10 mouse cellular contexts compared by ENCODE assay signal in the genomic region with DNA sequence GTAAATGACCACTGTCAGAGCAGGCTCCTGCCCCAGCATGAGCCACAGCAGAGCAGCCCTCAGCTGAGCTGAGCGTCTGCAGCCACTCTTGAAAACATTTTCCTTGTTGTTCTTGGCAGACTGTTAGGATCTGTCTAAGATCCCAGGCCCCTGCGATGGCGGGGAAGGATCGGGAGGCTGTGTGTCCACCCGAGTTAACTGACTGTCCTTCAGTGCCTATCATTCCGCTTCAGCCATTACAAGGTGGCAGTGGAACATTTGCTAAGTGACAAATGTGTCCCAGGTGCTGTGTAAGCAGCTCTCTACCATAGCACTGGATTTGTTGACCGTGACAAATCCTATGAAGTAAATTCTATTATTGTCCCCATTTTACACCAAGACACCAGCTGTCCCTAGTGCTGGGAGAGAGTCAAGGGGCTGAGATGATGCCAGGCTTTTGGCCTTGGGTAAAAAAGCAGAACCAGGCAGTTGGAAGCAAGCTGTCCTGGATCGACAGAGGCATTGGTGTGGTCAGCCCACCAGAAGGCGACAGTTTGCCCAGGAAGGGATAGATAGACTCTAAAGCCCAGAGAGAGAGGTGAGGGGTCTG. TPM values are rescaled to one million over a fixed set of nuclear protein-coding genes. Genes with fewer than 3 reads are reported as not detected.
DNase-seq lines count a peak whose midpoint lies in the region; ATAC-seq lines count a peak whose summit lies in the region.
"Had no signal": no experiment of that assay in that cellular context is flagged by ENCODE, and none has a peak within 500 bp of the region (broad histone marks: within the 10 kb centered on the region; RNA-seq: fewer than 3 reads in every experiment).

No protein-coding gene starts in this region.

- no peaks in the 10 kb centered on the region for H3K9me3 ChIP-seq in hindbrain, embryonic 10.5 days
- H3K9me3 ChIP-seq in hindbrain, embryonic 11.5 days (ENCODE audit: control insufficient read depth, low read length), result no peaks in the 10 kb centered on the region
- H3K9me3 ChIP-seq in neural tube, embryonic 11.5 days (ENCODE audit: control insufficient read depth, low read length), result no peaks in the 10 kb centered on the region
- H3K9me3 ChIP-seq in heart, embryonic 13.5 days, result no peaks in the 10 kb centered on the region
- H3K9me3 ChIP-seq in liver, embryonic 11.5 days (ENCODE audit: control insufficient read depth, low read length), result no peaks in the 10 kb centered on the region

- no peak overlapping the region for H3K9ac ChIP-seq in hindbrain, embryonic 11.5 days (ENCODE audit: low read depth, low read length)
- no peak overlapping the region for H3K9ac ChIP-seq in neural tube, embryonic 11.5 days (ENCODE audit: low read length)
- no peak overlapping the region for H3K9ac ChIP-seq in heart, embryonic 13.5 days
- H3K9ac ChIP-seq in liver, embryonic 11.5 days (ENCODE audit: low read depth, low read length), result no peak overlapping the region
- H3K9ac ChIP-seq: forebrain, postnatal 0 days; liver, embryonic 14.5 days had no signal

- DNase-seq in hindbrain, embryonic 10.5 days (ENCODE audit: low spot score), result no peak
- DNase-seq in hindbrain, embryonic 11.5 days (ENCODE audit: low spot score), result no peak
- no peak for DNase-seq in neural tube, embryonic 11.5 days (ENCODE audit: low spot score)
- DNase-seq in neural tube, embryonic 10.5 days (ENCODE audit: extremely low spot score, low spot score), result no peak
- DNase-seq in spleen, postnatal 10 days (ENCODE audit: low spot score in 2 of 2), result no peak
- no peak for DNase-seq in liver, embryonic 11.5 days (ENCODE audit: low spot score)
- DNase-seq: embryo, embryonic 11 days; forebrain, postnatal 0 days had no signal

- H3K4me2 ChIP-seq in hindbrain, embryonic 11.5 days (replicated peaks; ENCODE audit: low read depth, low read length), result no peak overlapping the region
- no peak overlapping the region for H3K4me2 ChIP-seq in neural tube, embryonic 11.5 days (ENCODE audit: low read depth)
- no peak overlapping the region for H3K4me2 ChIP-seq in heart, embryonic 13.5 days
- no peak overlapping the region for H3K4me2 ChIP-seq in liver, embryonic 11.5 days

- WGBS in hindbrain, embryonic 10.5 days, result 74% methylated on average over 9 of the region's 9 CpGs
- WGBS in hindbrain, embryonic 11.5 days, result 68% methylated on average over 9 of the region's 9 CpGs
- WGBS in neural tube, embryonic 11.5 days, result 71% methylated on average over 9 of the region's 9 CpGs
- WGBS in heart, embryonic 13.5 days, result 51% methylated on average over 9 of the region's 9 CpGs
- WGBS in liver, embryonic 11.5 days, result 75% methylated on average over 9 of the region's 9 CpGs

- no peak for ATAC-seq in hindbrain, embryonic 11.5 days (ENCODE audit: low FRiP score)
- ATAC-seq in neural tube, embryonic 11.5 days (ENCODE audit: insufficient read depth, low FRiP score, low TSS enrichment), result peak; percentile 35; the same call in 1 of the 2 replicates
- ATAC-seq in heart, embryonic 13.5 days (ENCODE audit: extremely low read depth, insufficient number of reproducible peaks, low FRiP score, low TSS enrichment), result no peak
- no peak for ATAC-seq in liver, embryonic 11.5 days (replicated peaks; ENCODE audit: low FRiP score)

- peaks cover 8% of the 10 kb centered on the region; the same call in 1 of the 2 replicates for H3K4me1 ChIP-seq in hindbrain, embryonic 10.5 days (replicated peaks)
- no peaks in the 10 kb centered on the region for H3K4me1 ChIP-seq in hindbrain, embryonic 11.5 days (replicated peaks; ENCODE audit: control insufficient read depth, insufficient read depth, low read length)
- H3K4me1 ChIP-seq in neural tube, embryonic 11.5 days (ENCODE audit: control insufficient read depth, insufficient read depth, low read length), result peaks cover 4% of the 10 kb centered on the region; the same call in 1 of the 2 replicates
- H3K4me1 ChIP-seq in heart, embryonic 13.5 days, result peaks cover 56% of the 10 kb centered on the region
- no peaks in the 10 kb centered on the region for H3K4me1 ChIP-seq in liver, embryonic 11.5 days (replicated peaks; ENCODE audit: control insufficient read depth, insufficient read depth, low read length)

- no peak overlapping the region for H3K4me3 ChIP-seq in hindbrain, embryonic 10.5 days
- H3K4me3 ChIP-seq in hindbrain, embryonic 11.5 days (ENCODE audit: low read depth, low read length), result no peak overlapping the region
- no peak overlapping the region for H3K4me3 ChIP-seq in neural tube, embryonic 11.5 days (ENCODE audit: low read depth, low read length)
- H3K4me3 ChIP-seq in heart, embryonic 13.5 days, result no peak overlapping the region
- H3K4me3 ChIP-seq in liver, embryonic 11.5 days (ENCODE audit: low read depth, low read length), result no peak overlapping the region

- H3K27me3 ChIP-seq in hindbrain, embryonic 10.5 days (ENCODE audit: insufficient read depth, poor library complexity, severe bottlenecking), result no peaks in the 10 kb centered on the region
- H3K27me3 ChIP-seq in hindbrain, embryonic 11.5 days (ENCODE audit: control insufficient read depth, insufficient read depth, low read length), result no peaks in the 10 kb centered on the region
- no peaks in the 10 kb centered on the region for H3K27me3 ChIP-seq in neural tube, embryonic 11.5 days (ENCODE audit: control insufficient read depth, insufficient read depth, low read length)
- no peaks in the 10 kb centered on the region for H3K27me3 ChIP-seq in heart, embryonic 13.5 days (replicated peaks)
- H3K27me3 ChIP-seq in liver, embryonic 11.5 days (replicated peaks; ENCODE audit: control insufficient read depth, insufficient read depth, low read length), result no peaks in the 10 kb centered on the region

- H3K27ac ChIP-seq in hindbrain, embryonic 10.5 days, result peak overlapping the region; percentile 54; the same call in 1 of the 2 replicates
- H3K27ac ChIP-seq in hindbrain, embryonic 11.5 days (ENCODE audit: low read depth, low read length), result no peak overlapping the region
- no peak overlapping the region for H3K27ac ChIP-seq in neural tube, embryonic 11.5 days (ENCODE audit: low read depth, low read length)
- peak overlapping the region; percentile 13 for H3K27ac ChIP-seq in heart, embryonic 13.5 days (replicated peaks)
- H3K27ac ChIP-seq in liver, embryonic 11.5 days (ENCODE audit: low read depth, low read length), result no peak overlapping the region
- H3K27ac ChIP-seq: liver, embryonic 14.5 days had no signal

- H3K36me3 ChIP-seq in hindbrain, embryonic 10.5 days, result no peaks in the 10 kb centered on the region
- no peaks in the 10 kb centered on the region for H3K36me3 ChIP-seq in hindbrain, embryonic 11.5 days (ENCODE audit: control insufficient read depth, insufficient read depth, low read length)
- no peaks in the 10 kb centered on the region for H3K36me3 ChIP-seq in neural tube, embryonic 11.5 days (ENCODE audit: control insufficient read depth, insufficient read depth, low read length)
- peaks cover 67% of the 10 kb centered on the region for H3K36me3 ChIP-seq in heart, embryonic 13.5 days
- H3K36me3 ChIP-seq in liver, embryonic 11.5 days (ENCODE audit: control insufficient read depth, insufficient read depth, low read length), result peaks cover 3% of the 10 kb centered on the region; the same call in 1 of the 2 replicates

RNA-seq across cellular contexts. Expression of a gene that starts 46.6 kb away (rescaled TPM):
- 2.9 and 3.4 TPM in 2 replicates for polyA plus RNA-seq in hindbrain, embryonic 10.5 days (2016; fragmentation: Nextera tagmentation; extraction: Ambion mirVana)
- polyA plus RNA-seq in hindbrain, embryonic 11.5 days (2014; fragmentation: Nextera tagmentation; extraction: Ambion mirVana), result 3.6 and 4.9 TPM in 2 replicates
- 5.2 and 5.7 TPM in 2 replicates for polyA plus RNA-seq in neural tube, embryonic 11.5 days (2014; fragmentation: Nextera tagmentation; extraction: Ambion mirVana)
- polyA plus RNA-seq in heart, embryonic 13.5 days (2015; fragmentation: Nextera tagmentation; extraction: Ambion mirVana), result 171 and 182 TPM in 2 replicates
- 27.1 and 28.6 TPM in 2 replicates for polyA plus RNA-seq in liver, embryonic 11.5 days (2014; fragmentation: Nextera tagmentation; extraction: Ambion mirVana)

RNA-seq across cellular contexts. Expression of a gene that starts 53.1 kb away (rescaled TPM):
- polyA plus RNA-seq in hindbrain, embryonic 10.5 days (2016; fragmentation: Nextera tagmentation; extraction: Ambion mirVana), result 108 and 123 TPM in 2 replicates
- polyA plus RNA-seq in hindbrain, embryonic 11.5 days (2014; fragmentation: Nextera tagmentation; extraction: Ambion mirVana), result 124 and 139 TPM in 2 replicates
- 134 and 145 TPM in 2 replicates for polyA plus RNA-seq in neural tube, embryonic 11.5 days (2014; fragmentation: Nextera tagmentation; extraction: Ambion mirVana)
- 43.8 and 45.3 TPM in 2 replicates for polyA plus RNA-seq in heart, embryonic 13.5 days (2015; fragmentation: Nextera tagmentation; extraction: Ambion mirVana)
- polyA plus RNA-seq in liver, embryonic 11.5 days (2014; fragmentation: Nextera tagmentation; extraction: Ambion mirVana), result 97.9 and 110 TPM in 2 replicates

RNA-seq across cellular contexts. Expression of a gene that starts 53.2 kb away (rescaled TPM):
- polyA plus RNA-seq in hindbrain, embryonic 10.5 days (2016; fragmentation: Nextera tagmentation; extraction: Ambion mirVana), result 57.2 and 64.0 TPM in 2 replicates
- polyA plus RNA-seq in hindbrain, embryonic 11.5 days (2014; fragmentation: Nextera tagmentation; extraction: Ambion mirVana), result 39.3 and 41.4 TPM in 2 replicates
- 32.5 and 37.2 TPM in 2 replicates for polyA plus RNA-seq in neural tube, embryonic 11.5 days (2014; fragmentation: Nextera tagmentation; extraction: Ambion mirVana)
- 25.9 and 26.8 TPM in 2 replicates for polyA plus RNA-seq in heart, embryonic 13.5 days (2015; fragmentation: Nextera tagmentation; extraction: Ambion mirVana)
- 30.8 TPM in 2 replicates for polyA plus RNA-seq in liver, embryonic 11.5 days (2014; fragmentation: Nextera tagmentation; extraction: Ambion mirVana)

Comparison
In these comparisons a context has a peak if more than half of its experiments do, and no peak if none do; other contexts are left out.
1. H3K27ac ChIP-seq: peak in hindbrain, embryonic 10.5 days (single experiment) and heart, embryonic 13.5 days (single experiment); none in hindbrain, embryonic 11.5 days (single experiment), neural tube, embryonic 11.5 days (single experiment) and liver, embryonic 11.5 days (single experiment).